Mouse (Mus musculus): ENCODE data around the gene Mapkapk3.

- TF ChIP-seq CTCF (IDR thresholded peaks at IDR 0.05; ENCODE audit: low read depth, low read length): no peak
- TF ChIP-seq POLR2A (IDR thresholded peaks at IDR 0.05; ENCODE audit: extremely low read depth, insufficient read depth, low read length): no peak
These were observed 21.8 kb downstream of the Mapkapk3 start for GRCm38 (mm10) chr9:107267721-107268402.
